Mouse (Mus musculus) brain, adult 2 months (tissue): ENCODE results near the gene Psmb1.
"Not testable (repeated sequence)": the region's sequence is repeated elsewhere in the genome, so short reads cannot be mapped to it uniquely, and the experiment has no call there.

Experiments used
- DNase-seq: peaks from one replicate; pipeline ENCODE4 v3.0.0; 2011; ENCODE audit warnings: low read depth, low spot score

Psmb1 gene

DNA sequence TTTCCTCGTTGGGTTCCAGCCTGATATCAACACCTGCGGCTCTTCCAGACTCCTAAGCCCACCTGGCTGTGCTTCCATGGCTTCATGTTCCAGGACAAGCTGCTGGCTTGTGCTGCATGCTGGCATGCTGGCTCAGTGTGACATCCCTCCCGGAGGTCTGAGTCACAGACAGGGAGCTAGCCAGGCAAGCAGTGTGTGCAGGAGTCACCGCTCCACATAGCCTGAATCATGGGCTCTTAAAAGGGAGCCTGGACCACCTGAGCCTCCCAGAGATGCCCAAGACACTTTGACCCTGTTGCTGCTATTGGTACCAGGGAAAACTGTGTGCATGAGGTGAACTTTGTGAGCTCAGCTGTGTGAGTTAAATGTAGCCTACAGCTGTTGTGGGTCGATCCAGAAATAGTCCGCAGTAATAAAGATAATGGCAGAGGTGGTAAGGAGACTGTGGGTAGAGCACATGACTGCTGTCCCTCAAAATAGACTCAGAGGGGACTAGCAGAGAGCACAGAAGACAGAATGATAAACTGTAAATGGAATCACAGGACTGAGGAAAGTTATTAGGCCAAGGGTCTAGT, 37.5 kb downstream of the Psmb1 start:
- peak; percentile 75 for DNase-seq

DNA sequence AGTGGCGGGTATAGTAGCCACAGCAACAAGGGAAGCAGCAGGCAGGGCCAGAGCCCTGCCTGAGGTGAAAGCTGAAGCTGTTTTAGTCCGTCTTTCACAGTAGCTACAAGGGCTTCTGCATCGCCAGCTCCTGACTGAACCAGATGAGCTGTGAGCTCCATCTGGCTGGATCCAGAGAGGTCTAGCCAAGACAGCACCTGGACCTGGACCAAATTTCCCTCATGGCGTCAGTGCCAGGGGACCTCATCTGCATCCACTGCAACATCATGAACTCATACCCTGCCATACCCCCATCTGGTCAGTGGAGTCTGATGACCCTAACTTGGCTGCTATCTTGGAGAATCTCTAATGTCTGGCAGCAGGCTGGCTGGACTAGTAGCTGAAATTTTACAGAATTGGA, 39.8 kb downstream of the Psmb1 start:
- no peak for DNase-seq

- DNase-seq: no peak
Measured at GRCm38 (mm10) chr17:15456595-15456994, 43.0 kb downstream of the Psmb1 start.

GRCm38 (mm10) chr17:15455203-15455602, 44.3 kb downstream of the Psmb1 start:
- DNase-seq: no peak

DNA sequence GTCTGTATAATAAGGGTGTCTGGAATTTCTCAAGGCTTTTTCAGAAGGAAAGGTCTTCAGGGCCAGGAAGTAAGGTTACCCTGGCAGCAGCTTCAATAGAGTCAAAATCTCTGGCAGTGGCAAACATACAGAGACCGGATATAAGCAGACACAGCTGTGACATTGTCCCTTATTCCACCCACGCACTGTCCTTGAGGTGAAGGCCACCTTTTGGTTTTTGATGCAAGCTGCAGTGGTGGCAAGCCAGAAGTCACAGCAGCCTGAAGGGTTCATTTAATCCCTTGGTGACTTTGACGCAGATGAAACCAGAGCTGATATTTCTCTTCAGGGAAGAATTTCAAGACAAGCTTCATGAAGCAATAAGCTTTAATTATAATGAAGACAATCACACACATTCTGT, 49.9 kb downstream of the Psmb1 start:
- no peak for DNase-seq

- DNase-seq: not testable (repeated sequence)
Measured at GRCm38 (mm10) chr17:15449144-15449543, 50.4 kb downstream of the Psmb1 start.

DNA sequence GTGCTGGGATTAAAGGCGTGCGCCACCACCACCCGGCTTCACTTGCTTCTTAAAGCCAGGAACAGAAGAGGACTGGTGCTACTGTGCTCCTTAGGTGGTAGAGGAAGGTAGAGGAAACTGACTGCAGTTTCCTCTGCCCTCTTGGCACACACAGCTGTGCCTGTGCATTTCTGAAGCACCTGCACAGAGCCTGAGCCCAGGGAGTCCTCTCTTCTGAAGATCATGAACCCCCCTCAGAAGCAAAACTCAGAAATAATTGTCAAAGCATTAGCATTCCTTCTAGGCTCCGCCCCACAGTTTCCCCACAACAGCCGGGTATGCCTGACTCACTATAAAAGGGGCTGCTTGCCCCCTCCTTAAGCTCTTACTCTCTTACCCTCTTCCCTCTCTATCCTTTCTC, 51.7 kb downstream of the Psmb1 start:
- DNase-seq: no peak

GRCm38 (mm10) chr17:15445421-15445820, 54.1 kb downstream of the Psmb1 start:
- no peak for DNase-seq

- peak; percentile 61 for DNase-seq
Measured at GRCm38 (mm10) chr17:15440463-15441121, 59.0 kb downstream of the Psmb1 start.

DNA sequence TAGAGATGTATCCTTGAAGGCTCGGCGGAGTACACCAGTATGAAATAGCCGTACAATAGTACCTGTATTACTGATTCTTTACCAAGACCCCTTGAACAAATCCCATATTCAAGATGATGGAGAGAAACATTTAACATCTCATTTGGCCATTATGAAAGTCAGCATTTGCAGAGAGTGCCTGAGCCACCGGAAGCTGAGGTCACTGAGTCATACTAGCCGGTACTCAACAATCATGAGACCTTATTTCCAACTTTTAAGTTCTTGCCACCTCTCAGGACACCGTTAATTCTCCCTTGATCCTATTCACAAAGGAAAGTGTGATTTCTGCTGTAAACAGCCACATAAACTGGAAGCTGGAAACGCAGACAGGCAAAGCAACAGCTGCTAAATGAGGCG, 59.5 kb downstream of the Psmb1 start:
- no peak for DNase-seq

- no peak for DNase-seq
Measured at GRCm38 (mm10) chr17:15434748-15435147, 64.8 kb downstream of the Psmb1 start.

DNA sequence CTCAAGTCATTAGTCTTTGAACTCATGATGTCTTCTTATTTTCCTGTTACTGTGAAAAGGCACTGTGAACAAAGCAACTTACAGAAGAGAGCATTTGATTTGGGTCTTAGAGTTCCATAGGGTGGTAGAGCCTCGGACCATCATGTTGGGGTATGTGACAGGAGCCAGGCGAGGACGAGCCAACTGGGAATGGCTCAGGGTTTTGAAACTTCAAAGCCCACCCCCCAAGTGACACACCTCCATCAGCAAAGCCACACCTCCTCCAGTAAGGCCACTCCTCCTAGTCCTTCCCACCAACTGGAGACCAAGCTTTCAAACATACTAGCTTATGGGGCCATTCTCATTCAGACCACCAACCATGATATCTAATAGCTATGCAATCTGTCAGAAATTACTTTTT, 67.5 kb downstream of the Psmb1 start:
- DNase-seq: no peak

DNA sequence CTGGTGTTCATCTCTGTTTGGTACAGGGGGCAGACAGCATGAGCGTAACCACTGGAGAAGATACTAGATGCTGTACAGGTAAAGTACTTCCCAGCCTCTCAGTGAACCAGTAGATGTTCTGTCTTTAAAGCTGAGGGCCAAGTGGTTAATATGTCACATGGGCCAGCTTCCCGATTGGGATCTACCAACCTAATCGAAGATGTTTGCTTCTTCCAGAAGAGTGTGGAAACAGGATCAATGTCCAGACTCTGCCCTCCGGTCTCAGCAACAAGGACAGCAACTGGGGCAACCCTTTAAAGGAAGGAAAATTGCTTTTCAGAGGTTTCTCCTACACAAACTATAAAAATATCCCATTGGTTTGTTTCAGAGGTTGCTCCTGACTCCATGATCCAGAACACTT, 68.0 kb downstream of the Psmb1 start:
- no peak for DNase-seq

DNA sequence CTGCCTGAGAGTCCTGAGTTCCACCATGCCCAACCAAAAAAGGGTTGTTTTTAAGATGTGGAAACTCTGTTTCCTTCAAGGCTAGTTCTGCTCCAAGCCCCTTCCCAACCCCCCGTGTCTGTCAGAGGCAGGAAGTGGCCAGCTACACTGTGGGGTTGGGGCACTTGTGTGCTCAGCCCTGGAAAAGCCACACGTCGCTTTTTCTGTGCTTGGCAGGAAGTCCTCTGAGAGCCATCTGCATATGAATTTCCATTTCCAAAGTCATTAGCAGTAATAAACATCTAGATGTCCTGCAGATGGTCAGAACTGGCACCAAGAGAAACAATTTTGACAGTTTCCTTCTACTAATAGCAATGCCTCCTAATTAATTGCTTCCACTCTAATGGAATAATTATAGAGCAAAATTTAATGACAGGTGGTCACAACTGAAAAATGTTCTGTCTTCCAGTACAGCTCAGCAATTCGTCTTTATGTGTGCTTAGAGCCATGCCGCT, 68.5 kb downstream of the Psmb1 start:
- peak; percentile 82 for DNase-seq

DNA sequence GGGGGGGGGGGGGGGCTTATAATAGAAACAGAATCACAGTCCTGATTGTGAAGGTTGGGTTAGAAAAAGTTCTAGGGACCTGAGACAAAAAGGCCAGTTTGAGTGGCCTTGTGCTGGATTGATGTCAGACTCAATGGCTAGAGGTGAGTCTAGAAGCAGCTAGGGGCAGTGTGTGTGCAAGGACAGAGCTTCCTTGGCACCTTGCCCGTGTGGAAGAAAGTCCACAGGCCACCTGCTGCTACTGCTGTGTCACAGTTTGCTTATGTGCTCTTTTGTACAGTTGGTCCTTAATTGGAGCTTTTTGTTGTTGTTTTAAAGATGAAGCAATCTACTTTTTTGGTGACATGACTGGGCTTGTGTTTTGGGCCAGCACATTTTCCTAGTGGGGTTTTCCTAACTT, 69.6 kb downstream of the Psmb1 start:
- no peak for DNase-seq

DNA sequence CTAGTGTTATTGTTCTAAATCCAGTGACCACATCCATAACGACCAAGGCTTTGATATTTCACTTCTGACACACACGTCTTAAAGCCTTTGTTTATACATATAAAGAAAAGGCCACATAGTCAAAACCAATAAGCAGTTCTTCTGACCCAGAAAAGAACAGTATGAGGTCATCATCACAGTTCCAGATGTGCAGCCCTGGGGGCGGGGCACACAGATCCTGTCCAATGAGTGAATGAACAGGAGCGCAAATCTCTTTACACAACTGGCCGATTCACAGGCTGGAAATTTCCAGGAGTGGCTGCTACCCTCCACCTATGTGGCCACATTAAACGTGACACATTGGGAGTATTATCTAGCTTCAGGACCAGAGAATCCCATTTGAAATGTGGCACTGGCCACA, 70.1 kb downstream of the Psmb1 start:
- no peak for DNase-seq

DNA sequence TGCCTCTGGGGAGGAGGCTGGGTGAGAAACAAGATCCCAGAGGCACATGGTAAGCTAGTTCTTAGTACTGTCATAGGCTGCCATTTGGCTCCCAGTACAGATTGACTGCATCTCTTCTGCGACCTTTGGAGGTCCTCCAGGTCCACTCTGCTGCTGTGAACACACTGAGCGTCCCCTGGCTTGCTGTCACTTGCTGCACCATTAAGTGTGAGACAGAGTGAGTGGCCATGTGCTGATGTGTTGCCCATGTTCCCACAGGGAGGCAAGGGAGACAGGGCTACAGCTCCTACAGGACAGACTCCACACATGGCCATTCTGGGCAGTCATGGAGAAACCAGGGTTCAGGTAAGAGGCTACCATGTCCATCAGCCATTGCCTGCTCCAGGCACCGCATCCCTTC, 73.6 kb downstream of the Psmb1 start:
- no peak for DNase-seq
